Mouse (Mus musculus): ENCODE data around the gene 9430038I01Rik. TPM values are rescaled to one million over a fixed set of nuclear protein-coding genes. Genes with fewer than 3 reads are reported as not detected.

Gene 9430038I01Rik
- polyA plus RNA-seq, 1 experiment from 2014 or later, result 26.8 TPM

- H3K9ac ChIP-seq, result no peak overlapping the region
- H3K27me3 ChIP-seq, result no peaks in the 10 kb centered on the region
- no peaks in the 10 kb centered on the region for H3K9me3 ChIP-seq
- H3K4me1 ChIP-seq, result 0 out of 2 replicates have a peak, but pooled peaks cover 4% of the 10 kb centered on the region
- no peak overlapping the region for H3K27ac ChIP-seq
- 92% methylated on average over 8 of the region's 8 CpGs for WGBS
- ATAC-seq (ENCODE audit: insufficient number of reproducible peaks, insufficient read depth, low FRiP score, low TSS enrichment), result no peak
- no peak overlapping the region for H3K4me3 ChIP-seq
- no peaks in the 10 kb centered on the region for H3K36me3 ChIP-seq
- H3K4me2 ChIP-seq (replicated peaks), result no peak overlapping the region
Measured at GRCm38 (mm10) chr7:137414710-137415109, 4.1 kb upstream of the 9430038I01Rik start.

- WGBS, result 86% methylated on average over 1 of the region's 1 CpGs
- H3K4me1 ChIP-seq, result 0 out of 2 replicates have a peak, but pooled peaks cover 4% of the 10 kb centered on the region
- no peak overlapping the region for H3K9ac ChIP-seq
- H3K9me3 ChIP-seq, result no peaks in the 10 kb centered on the region
- no peak overlapping the region for H3K27ac ChIP-seq
- no peaks in the 10 kb centered on the region for H3K27me3 ChIP-seq
- no peak overlapping the region for H3K4me2 ChIP-seq (replicated peaks)
- no peaks in the 10 kb centered on the region for H3K36me3 ChIP-seq
- H3K4me3 ChIP-seq, result no peak overlapping the region
- no peak for ATAC-seq (ENCODE audit: insufficient number of reproducible peaks, insufficient read depth, low FRiP score, low TSS enrichment)
Measured at GRCm38 (mm10) chr7:137407428-137408058, 3.0 kb downstream of the 9430038I01Rik start.

- Histone ChIP-seq H3K9me3 (peaks cover 4% of the 10 kb centered on the region; the same call in 1 of the 2 replicates), H3K9ac (no peak overlapping the region), H3K27ac (no peak overlapping the region), H3K4me1 (no peaks in the 10 kb centered on the region), H3K4me2 (replicated peaks) (no peak overlapping the region), H3K4me3 (no peak overlapping the region), H3K27me3 (no peaks in the 10 kb centered on the region), H3K36me3 (no peaks in the 10 kb centered on the region)
- 81% methylated on average over 2 of the region's 2 CpGs for WGBS
- ATAC-seq (ENCODE audit: insufficient number of reproducible peaks, insufficient read depth, low FRiP score, low TSS enrichment), result no peak
Measured at GRCm38 (mm10) chr7:137404146-137404545, 6.4 kb downstream of the 9430038I01Rik start.

GRCm38 (mm10) chr7:137398973-137399372 lies 11.6 kb downstream of the 9430038I01Rik start:
- 87% methylated on average over 4 of the region's 4 CpGs for WGBS
- Histone ChIP-seq H3K4me1 (no peaks in the 10 kb centered on the region), H3K4me3 (no peak overlapping the region), H3K9me3 (peaks cover 4% of the 10 kb centered on the region; the same call in 1 of the 2 replicates), H3K36me3 (no peaks in the 10 kb centered on the region), H3K9ac (no peak overlapping the region), H3K27me3 (no peaks in the 10 kb centered on the region), H3K27ac (no peak overlapping the region), H3K4me2 (replicated peaks) (no peak overlapping the region)
- ATAC-seq (ENCODE audit: insufficient number of reproducible peaks, insufficient read depth, low FRiP score, low TSS enrichment), result no peak

GRCm38 (mm10) chr7:137397361-137397910 lies 13.1 kb downstream of the 9430038I01Rik start:
- peaks cover 4% of the 10 kb centered on the region; the same call in 1 of the 2 replicates for H3K9me3 ChIP-seq
- H3K27me3 ChIP-seq, result no peaks in the 10 kb centered on the region
- no peak overlapping the region for H3K9ac ChIP-seq
- H3K36me3 ChIP-seq, result no peaks in the 10 kb centered on the region
- H3K4me2 ChIP-seq (replicated peaks), result no peak overlapping the region
- no peak overlapping the region for H3K27ac ChIP-seq
- H3K4me3 ChIP-seq, result no peak overlapping the region
- ATAC-seq (ENCODE audit: insufficient number of reproducible peaks, insufficient read depth, low FRiP score, low TSS enrichment), result no peak
- WGBS, result 92% methylated on average over 8 of the region's 8 CpGs
- H3K4me1 ChIP-seq, result no peaks in the 10 kb centered on the region

- no peaks in the 10 kb centered on the region for H3K36me3 ChIP-seq
- no peaks in the 10 kb centered on the region for H3K9me3 ChIP-seq
- H3K9ac ChIP-seq, result no peak overlapping the region
- no peak overlapping the region for H3K27ac ChIP-seq
- no peak for ATAC-seq (ENCODE audit: insufficient number of reproducible peaks, insufficient read depth, low FRiP score, low TSS enrichment)
- no peak overlapping the region for H3K4me2 ChIP-seq (replicated peaks)
- 92% methylated on average over 4 of the region's 4 CpGs for WGBS
- H3K4me3 ChIP-seq, result no peak overlapping the region
- H3K4me1 ChIP-seq, result no peaks in the 10 kb centered on the region
- no peaks in the 10 kb centered on the region for H3K27me3 ChIP-seq
Measured at GRCm38 (mm10) chr7:137395421-137395820, 15.1 kb downstream of the 9430038I01Rik start.

- WGBS, result 85% methylated on average over 5 of the region's 5 CpGs
- Histone ChIP-seq H3K27ac (no peak overlapping the region), H3K4me2 (replicated peaks) (no peak overlapping the region), H3K4me3 (no peak overlapping the region), H3K36me3 (no peaks in the 10 kb centered on the region), H3K9ac (no peak overlapping the region), H3K9me3 (no peaks in the 10 kb centered on the region), H3K27me3 (no peaks in the 10 kb centered on the region), H3K4me1 (no peaks in the 10 kb centered on the region)
- no peak for ATAC-seq (ENCODE audit: insufficient number of reproducible peaks, insufficient read depth, low FRiP score, low TSS enrichment)
Measured at GRCm38 (mm10) chr7:137387863-137388262, 22.7 kb downstream of the 9430038I01Rik start.

- Histone ChIP-seq H3K4me3 (no peak overlapping the region), H3K9me3 (no peaks in the 10 kb centered on the region), H3K9ac (no peak overlapping the region), H3K4me1 (no peaks in the 10 kb centered on the region), H3K4me2 (replicated peaks) (no peak overlapping the region), H3K27ac (no peak overlapping the region), H3K27me3 (no peaks in the 10 kb centered on the region), H3K36me3 (0 out of 2 replicates have a peak, but pooled peaks cover 3% of the 10 kb centered on the region)
- 98% methylated on average over 7 of the region's 7 CpGs for WGBS
- no peak for ATAC-seq (ENCODE audit: insufficient number of reproducible peaks, insufficient read depth, low FRiP score, low TSS enrichment)
Measured at GRCm38 (mm10) chr7:137374996-137375395, 35.6 kb downstream of the 9430038I01Rik start.

GRCm38 (mm10) chr7:137371770-137372169 lies 38.8 kb downstream of the 9430038I01Rik start:
- no peaks in the 10 kb centered on the region for H3K9me3 ChIP-seq
- H3K27me3 ChIP-seq, result no peaks in the 10 kb centered on the region
- no peaks in the 10 kb centered on the region for H3K4me1 ChIP-seq
- H3K27ac ChIP-seq, result no peak overlapping the region
- no peak overlapping the region for H3K9ac ChIP-seq
- H3K36me3 ChIP-seq, result 0 out of 2 replicates have a peak, but pooled peaks cover 3% of the 10 kb centered on the region
- H3K4me3 ChIP-seq, result no peak overlapping the region
- H3K4me2 ChIP-seq (replicated peaks), result no peak overlapping the region
- 60% methylated on average over 4 of the region's 4 CpGs for WGBS
- no peak for ATAC-seq (ENCODE audit: insufficient number of reproducible peaks, insufficient read depth, low FRiP score, low TSS enrichment)

- H3K9ac ChIP-seq, result no peak overlapping the region
- no peak overlapping the region for H3K27ac ChIP-seq
- no peaks in the 10 kb centered on the region for H3K27me3 ChIP-seq
- H3K9me3 ChIP-seq, result no peaks in the 10 kb centered on the region
- 0 out of 2 replicates have a peak, but pooled peaks cover 2% of the 10 kb centered on the region for H3K36me3 ChIP-seq
- no peaks in the 10 kb centered on the region for H3K4me1 ChIP-seq
- H3K4me3 ChIP-seq, result no peak overlapping the region
- no peak overlapping the region for H3K4me2 ChIP-seq (replicated peaks)
- ATAC-seq (ENCODE audit: insufficient number of reproducible peaks, insufficient read depth, low FRiP score, low TSS enrichment), result no peak
- WGBS, result 42% methylated on average over 2 of the region's 2 CpGs
Measured at GRCm38 (mm10) chr7:137370175-137370574, 40.4 kb downstream of the 9430038I01Rik start.

GRCm38 (mm10) chr7:137366736-137367135 lies 43.8 kb downstream of the 9430038I01Rik start:
- H3K9ac ChIP-seq, result no peak overlapping the region
- no peaks in the 10 kb centered on the region for H3K9me3 ChIP-seq
- WGBS, result 77% methylated on average over 4 of the region's 4 CpGs
- ATAC-seq (ENCODE audit: insufficient number of reproducible peaks, insufficient read depth, low FRiP score, low TSS enrichment), result no peak
- no peak overlapping the region for H3K4me3 ChIP-seq
- no peaks in the 10 kb centered on the region for H3K27me3 ChIP-seq
- H3K36me3 ChIP-seq, result no peaks in the 10 kb centered on the region
- H3K4me1 ChIP-seq, result no peaks in the 10 kb centered on the region
- H3K27ac ChIP-seq, result no peak overlapping the region
- H3K4me2 ChIP-seq (replicated peaks), result no peak overlapping the region

GRCm38 (mm10) chr7:137365056-137365455 lies 45.5 kb downstream of the 9430038I01Rik start:
- ATAC-seq (ENCODE audit: insufficient number of reproducible peaks, insufficient read depth, low FRiP score, low TSS enrichment), result no peak
- H3K4me2 ChIP-seq (replicated peaks), result no peak overlapping the region
- no peaks in the 10 kb centered on the region for H3K36me3 ChIP-seq
- H3K9me3 ChIP-seq, result no peaks in the 10 kb centered on the region
- 92% methylated on average over 8 of the region's 8 CpGs for WGBS
- H3K27ac ChIP-seq, result no peak overlapping the region
- H3K9ac ChIP-seq, result no peak overlapping the region
- no peaks in the 10 kb centered on the region for H3K4me1 ChIP-seq
- no peaks in the 10 kb centered on the region for H3K27me3 ChIP-seq
- no peak overlapping the region for H3K4me3 ChIP-seq

All from embryonic facial prominence, embryonic 12.5 days (tissue).